Mouse (Mus musculus) lung, adult 2 months (tissue): ENCODE measurements at regions not wholly inside any gene's neighbourhood (a gene's known extent, or its start where the extent isn't known, plus 50 kb on each side); places are given as distances from the start of the nearest gene placed in this dataset.
A peak's percentile ranks its signal among the peaks of the same experiment; 100 is the strongest.

Source experiments
- DNase-seq: peaks from one replicate; pipeline ENCODE4 v3.0.0; 2022
- H3K4me1 ChIP-seq: fragments of 200-500 bp; 2 replicates; pipeline ENCODE4 v1.6.1; 2011; ENCODE audit warnings: low read length; ENCODE audit not compliant: control insufficient read depth, insufficient read depth
- H3K4me3 ChIP-seq: fragments of 200-500 bp; replicated peaks from 2 replicates; pipeline ENCODE3; 2011; ENCODE audit warnings: low read depth, mild to moderate bottlenecking, control low read depth, low read length; ENCODE audit errors: extremely low read depth
- CTCF ChIP-seq: fragments of 200-500 bp; IDR thresholded peaks from 2 replicates; pipeline ENCODE4 v1.5.1; 2011; ENCODE audit warnings: mild to moderate bottlenecking, low read length, control low read depth; ENCODE audit not compliant: insufficient read depth
- POLR2A ChIP-seq: fragments of 200-500 bp; IDR thresholded peaks from 2 replicates; pipeline ENCODE4 v1.6.1; 2011; ENCODE audit warnings: low read depth, mild to moderate bottlenecking, control low read depth, low read length, borderline replicate concordance; ENCODE audit errors: extremely low read depth
- WGBS: fragments of 180-500 bp; shearing (Covaris S2); methylation state at CpG from one replicate; pipeline ENCODE4 v1.1.7; 2018; 5-methylcytosine and 5-hydroxymethylcytosine counted together

DNA sequence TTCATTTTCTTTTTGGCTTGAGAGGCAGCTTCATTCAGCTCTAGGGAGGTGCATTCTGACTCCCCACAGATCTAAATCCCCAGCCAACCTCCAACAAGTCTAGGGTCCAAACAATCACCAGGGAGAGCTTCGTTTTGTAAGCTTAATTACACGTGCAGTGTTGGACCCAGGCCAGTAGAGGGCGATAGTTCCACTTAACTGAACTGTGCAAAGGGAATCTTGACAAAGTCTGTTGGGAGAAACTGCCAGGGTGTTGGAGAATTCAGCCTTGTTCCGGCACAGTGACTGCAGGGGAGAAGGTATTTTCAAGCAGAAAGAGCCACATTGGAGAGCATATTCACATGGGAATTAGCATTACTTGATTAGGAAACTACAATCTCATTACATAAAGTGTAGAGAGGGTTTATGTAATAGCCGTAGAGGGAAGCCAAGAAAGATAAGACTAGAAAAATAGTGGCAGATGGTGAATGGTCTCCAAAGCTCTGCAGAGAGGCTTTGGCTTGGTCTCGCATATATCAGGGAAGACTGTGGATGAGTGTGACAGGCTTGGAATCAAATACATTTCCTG lies 358.2 kb downstream of the Bmper start:
- TF ChIP-seq POLR2A: no peak
- TF ChIP-seq CTCF: peak; percentile 52
- peak; percentile 64 for DNase-seq
- H3K4me3 ChIP-seq: no peak overlapping the region
- WGBS: 6% methylated on average over 6 of the region's 6 CpGs
- no peaks in the 10 kb centered on the region; the same call in 1 of the 2 replicates for H3K4me1 ChIP-seq

DNA sequence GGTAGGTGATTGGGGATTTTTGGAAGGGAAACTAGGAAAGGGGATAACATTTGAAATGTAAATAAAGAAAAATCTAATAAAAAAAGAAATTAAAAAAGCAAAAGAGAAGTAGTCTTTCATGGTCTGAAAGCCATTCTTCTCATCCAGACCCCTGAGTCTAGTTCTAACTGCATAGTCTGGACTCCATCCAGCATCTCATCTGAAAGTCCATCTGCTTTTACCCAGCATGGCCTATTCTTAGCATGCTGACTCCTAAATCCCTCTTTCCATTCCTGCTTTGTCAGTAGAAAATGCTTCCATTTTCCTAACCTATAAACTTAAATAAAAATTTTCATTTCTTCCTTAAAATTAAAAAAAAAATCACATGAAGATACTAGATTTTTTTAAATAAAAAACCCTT lies 361.7 kb downstream of the Bmper start:
- TF ChIP-seq CTCF (no peak), POLR2A (no peak)

DNA sequence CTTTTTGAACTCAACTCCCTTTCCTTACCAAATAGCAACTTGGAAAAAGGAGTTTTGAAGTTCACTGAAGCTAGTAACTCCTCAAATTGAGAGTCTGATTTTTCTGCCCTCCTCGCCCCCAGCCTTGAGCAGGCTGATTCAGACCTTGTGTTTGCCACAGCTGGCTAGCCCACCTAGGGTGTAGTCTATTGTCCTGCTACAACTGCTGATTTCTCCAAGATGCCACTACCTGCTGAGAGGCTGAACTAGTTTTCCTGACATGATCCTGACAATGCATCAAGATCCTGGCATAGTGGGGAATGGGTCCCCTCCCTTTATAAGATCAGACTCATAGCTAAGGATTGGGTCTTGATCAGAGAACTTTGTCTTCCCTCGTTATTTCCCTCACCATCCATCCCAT lies 366.1 kb downstream of the Bmper start:
- Histone ChIP-seq H3K4me1 (no peaks in the 10 kb centered on the region), H3K4me3 (no peak overlapping the region)
- 71% methylated on average over 2 of the region's 2 CpGs for WGBS
- no peak for TF ChIP-seq POLR2A
- TF ChIP-seq CTCF: no peak
- no peak for DNase-seq

More for the DNA sequence above, 361.7 kb downstream of the Bmper start:
- no peak overlapping the region for H3K4me3 ChIP-seq
- DNase-seq: no peak
- H3K4me1 ChIP-seq: no peaks in the 10 kb centered on the region; the same call in 1 of the 2 replicates

DNA sequence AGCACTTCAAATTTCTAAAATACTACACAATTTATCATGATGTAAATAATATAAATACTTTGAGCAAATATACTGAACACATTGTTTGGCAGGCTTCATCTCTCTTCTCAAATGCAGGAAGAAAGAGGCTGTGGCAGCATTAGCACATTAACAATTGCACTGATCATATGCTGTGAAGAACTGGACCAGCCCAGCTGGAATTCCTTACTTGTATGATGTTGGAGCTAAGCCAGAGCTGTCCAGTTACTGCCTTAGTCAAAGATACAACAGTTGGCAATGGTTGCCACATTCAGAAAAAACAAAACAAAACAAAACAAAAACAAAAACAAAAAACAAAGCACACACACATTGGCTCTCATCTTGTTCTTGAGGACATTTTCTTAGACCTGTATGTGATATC lies 369.0 kb downstream of the Bmper start:
- H3K4me3 ChIP-seq: no peak overlapping the region
- no peak for DNase-seq
- TF ChIP-seq CTCF (no peak), POLR2A (no peak)
- H3K4me1 ChIP-seq: no peaks in the 10 kb centered on the region

DNA sequence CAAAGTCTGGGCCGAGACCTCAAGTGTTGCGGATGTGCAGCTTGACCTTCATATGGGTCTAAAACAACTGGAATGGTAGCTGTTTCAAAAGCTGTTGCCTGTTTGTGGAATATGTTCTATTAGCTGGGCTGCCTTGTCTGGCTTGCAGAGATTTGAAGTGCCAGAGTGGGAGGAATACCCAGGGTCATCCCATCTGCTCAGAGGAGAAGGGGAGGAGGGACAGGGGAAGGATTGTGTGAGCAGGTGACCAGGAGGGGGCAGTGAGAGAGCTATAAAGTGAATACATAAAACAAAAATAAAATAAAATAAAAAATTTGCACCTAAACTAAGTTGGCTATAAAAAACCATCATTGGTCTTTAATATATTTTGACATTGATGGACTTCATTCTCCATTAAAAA lies 377.7 kb downstream of the Bmper start:
- 95% methylated on average over 2 of the region's 2 CpGs for WGBS
- Histone ChIP-seq H3K4me1 (no peaks in the 10 kb centered on the region), H3K4me3 (no peak overlapping the region)
- TF ChIP-seq POLR2A (no peak), CTCF (no peak)
- DNase-seq: no peak
